Mouse (Mus musculus): ENCODE results near the gene Hnrnpul1. TPM values are rescaled to one million over a fixed set of nuclear protein-coding genes. Genes with fewer than 3 reads are reported as not detected.

Hnrnpul1 gene
- polyA plus RNA-seq, 1 experiment from 2014 or later = 74.2 TPM

GRCm38 (mm10) chr7:25781937-25782610 is 27.5 kb upstream of the Hnrnpul1 start:
- WGBS = 59% methylated on average over 11 of the region's 11 CpGs
- peak; percentile 68 for ATAC-seq (ENCODE audit: low FRiP score)
- Histone ChIP-seq H3K9ac (ENCODE audit: low read length) (peak overlapping the region; percentile 59), H3K27me3 (ENCODE audit: control insufficient read depth, insufficient read depth, low read length) (no peaks in the 10 kb centered on the region), H3K36me3 (ENCODE audit: control insufficient read depth, insufficient read depth, low read length) (no peaks in the 10 kb centered on the region), H3K4me2 (peak overlapping the region; percentile 50), H3K27ac (ENCODE audit: low read depth, low read length) (no peak overlapping the region), H3K4me1 (ENCODE audit: control insufficient read depth, insufficient read depth, low read length) (peaks cover 7% of the 10 kb centered on the region), H3K9me3 (ENCODE audit: control insufficient read depth, low read length) (no peaks in the 10 kb centered on the region), H3K4me3 (ENCODE audit: low read depth, low read length) (peak overlapping the region; percentile 22)
- DNase-seq (ENCODE audit: low spot score, missing footprints) = no peak

DNA sequence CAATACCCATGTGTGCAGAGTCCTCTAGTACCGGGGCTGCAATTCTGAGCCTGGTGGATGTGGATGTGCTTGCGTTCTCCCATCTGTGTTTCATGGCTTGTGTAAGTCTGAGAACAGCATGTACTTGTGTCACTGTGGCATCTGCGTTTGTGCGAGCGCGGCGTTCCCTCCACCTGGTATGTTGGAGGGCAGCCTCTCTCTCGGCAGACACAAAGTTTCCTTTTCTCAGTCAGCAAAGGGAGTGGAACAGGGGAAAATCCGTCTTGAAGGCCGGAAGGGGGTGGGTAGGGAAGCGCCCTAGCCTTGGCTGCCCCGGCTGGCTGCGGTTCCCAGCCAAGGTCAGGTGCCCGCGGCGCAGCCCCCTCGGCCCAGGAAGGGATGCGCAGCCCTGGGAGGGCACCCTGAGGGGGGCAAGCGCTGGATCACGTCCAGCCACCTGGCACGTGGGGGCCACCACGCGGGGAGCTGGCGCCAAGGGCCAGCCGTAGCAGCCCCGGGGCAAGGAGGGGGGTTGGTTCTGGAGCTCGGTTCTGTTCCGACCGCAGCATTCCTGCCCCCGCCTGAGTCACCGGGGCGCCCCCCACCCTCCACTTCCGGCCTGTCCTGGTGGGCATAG is 26.9 kb upstream of the Hnrnpul1 start:
- H3K9me3 ChIP-seq (ENCODE audit: control insufficient read depth, low read length) = no peaks in the 10 kb centered on the region
- WGBS = 13% methylated on average over 25 of the region's 33 CpGs
- no peak overlapping the region for H3K27ac ChIP-seq (ENCODE audit: low read depth, low read length)
- no peaks in the 10 kb centered on the region for H3K36me3 ChIP-seq (ENCODE audit: control insufficient read depth, insufficient read depth, low read length)
- H3K4me1 ChIP-seq (ENCODE audit: control insufficient read depth, insufficient read depth, low read length) = peaks cover 7% of the 10 kb centered on the region
- no peak for DNase-seq (ENCODE audit: low spot score, missing footprints)
- H3K9ac ChIP-seq (ENCODE audit: low read length) = peak overlapping the region; percentile 59
- H3K4me2 ChIP-seq = peak overlapping the region; percentile 50
- peak; percentile 57 for ATAC-seq (ENCODE audit: low FRiP score)
- peak overlapping the region; percentile 22 for H3K4me3 ChIP-seq (ENCODE audit: low read depth, low read length)
- no peaks in the 10 kb centered on the region for H3K27me3 ChIP-seq (ENCODE audit: control insufficient read depth, insufficient read depth, low read length)

DNA sequence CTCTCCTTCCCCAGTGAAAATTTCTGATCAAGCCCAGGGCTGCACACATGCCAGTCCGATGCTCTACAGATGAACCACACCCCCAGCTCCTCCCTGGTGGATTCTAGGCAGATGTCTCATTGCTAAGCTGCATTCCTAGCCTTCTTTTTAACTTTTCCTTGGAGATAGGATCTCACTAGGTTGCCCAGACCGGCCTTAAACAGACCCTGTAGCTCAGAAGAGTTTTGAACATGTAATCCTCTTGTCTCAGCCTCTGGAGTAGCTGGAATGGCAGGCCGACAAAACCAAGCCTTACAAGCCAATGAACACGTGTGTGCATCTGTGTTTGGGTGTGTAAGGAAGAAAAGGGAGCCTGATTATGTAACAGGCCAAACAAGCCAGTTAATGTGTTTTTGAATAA is 26.2 kb upstream of the Hnrnpul1 start:
- no peak overlapping the region for H3K4me2 ChIP-seq
- DNase-seq (ENCODE audit: low spot score, missing footprints) (no peak), ATAC-seq (ENCODE audit: low FRiP score) (no peak)
- no peak overlapping the region for H3K27ac ChIP-seq (ENCODE audit: low read depth, low read length)
- H3K9ac ChIP-seq (ENCODE audit: low read length) = no peak overlapping the region
- peaks cover 7% of the 10 kb centered on the region for H3K4me1 ChIP-seq (ENCODE audit: control insufficient read depth, insufficient read depth, low read length)
- WGBS = 19% methylated on average over 4 of the region's 4 CpGs
- no peaks in the 10 kb centered on the region for H3K27me3 ChIP-seq (ENCODE audit: control insufficient read depth, insufficient read depth, low read length)
- H3K9me3 ChIP-seq (ENCODE audit: control insufficient read depth, low read length) = no peaks in the 10 kb centered on the region
- no peak overlapping the region for H3K4me3 ChIP-seq (ENCODE audit: low read depth, low read length)
- no peaks in the 10 kb centered on the region for H3K36me3 ChIP-seq (ENCODE audit: control insufficient read depth, insufficient read depth, low read length)

GRCm38 (mm10) chr7:25780021-25780420 is 25.5 kb upstream of the Hnrnpul1 start:
- Histone ChIP-seq H3K9me3 (ENCODE audit: control insufficient read depth, low read length) (no peaks in the 10 kb centered on the region), H3K27ac (ENCODE audit: low read depth, low read length) (no peak overlapping the region), H3K36me3 (ENCODE audit: control insufficient read depth, insufficient read depth, low read length) (no peaks in the 10 kb centered on the region), H3K4me1 (ENCODE audit: control insufficient read depth, insufficient read depth, low read length) (peaks cover 7% of the 10 kb centered on the region), H3K9ac (ENCODE audit: low read length) (no peak overlapping the region), H3K4me3 (ENCODE audit: low read depth, low read length) (no peak overlapping the region), H3K27me3 (ENCODE audit: control insufficient read depth, insufficient read depth, low read length) (no peaks in the 10 kb centered on the region), H3K4me2 (no peak overlapping the region)
- DNase-seq (ENCODE audit: low spot score, missing footprints) (no peak), ATAC-seq (ENCODE audit: low FRiP score) (no peak)
- WGBS = 91% methylated on average over 5 of the region's 5 CpGs

GRCm38 (mm10) chr7:25768229-25768628 is 13.7 kb upstream of the Hnrnpul1 start:
- Histone ChIP-seq H3K27ac (ENCODE audit: low read depth, low read length) (no peak overlapping the region), H3K9ac (ENCODE audit: low read length) (no peak overlapping the region), H3K4me3 (ENCODE audit: low read depth, low read length) (no peak overlapping the region), H3K4me1 (ENCODE audit: control insufficient read depth, insufficient read depth, low read length) (no peaks in the 10 kb centered on the region), H3K4me2 (no peak overlapping the region), H3K27me3 (ENCODE audit: control insufficient read depth, insufficient read depth, low read length) (no peaks in the 10 kb centered on the region), H3K9me3 (ENCODE audit: control insufficient read depth, low read length) (no peaks in the 10 kb centered on the region), H3K36me3 (ENCODE audit: control insufficient read depth, insufficient read depth, low read length) (no peaks in the 10 kb centered on the region)
- 88% methylated on average over 5 of the region's 5 CpGs for WGBS
- no peak for DNase-seq (ENCODE audit: low spot score, missing footprints)
- no peak for ATAC-seq (ENCODE audit: low FRiP score)

- Histone ChIP-seq H3K4me2 (no peak overlapping the region), H3K27me3 (ENCODE audit: control insufficient read depth, insufficient read depth, low read length) (no peaks in the 10 kb centered on the region; the same call in 1 of the 2 replicates), H3K27ac (ENCODE audit: low read depth, low read length) (no peak overlapping the region), H3K36me3 (ENCODE audit: control insufficient read depth, insufficient read depth, low read length) (no peaks in the 10 kb centered on the region), H3K9me3 (ENCODE audit: control insufficient read depth, low read length) (no peaks in the 10 kb centered on the region), H3K9ac (ENCODE audit: low read length) (no peak overlapping the region), H3K4me3 (ENCODE audit: low read depth, low read length) (no peak overlapping the region), H3K4me1 (ENCODE audit: control insufficient read depth, insufficient read depth, low read length) (no peaks in the 10 kb centered on the region)
- WGBS = 88% methylated on average over 6 of the region's 6 CpGs
- ATAC-seq (ENCODE audit: low FRiP score) = no peak
- no peak for DNase-seq (ENCODE audit: low spot score, missing footprints)
Measured at GRCm38 (mm10) chr7:25766108-25766507, 11.6 kb upstream of the Hnrnpul1 start.

DNA sequence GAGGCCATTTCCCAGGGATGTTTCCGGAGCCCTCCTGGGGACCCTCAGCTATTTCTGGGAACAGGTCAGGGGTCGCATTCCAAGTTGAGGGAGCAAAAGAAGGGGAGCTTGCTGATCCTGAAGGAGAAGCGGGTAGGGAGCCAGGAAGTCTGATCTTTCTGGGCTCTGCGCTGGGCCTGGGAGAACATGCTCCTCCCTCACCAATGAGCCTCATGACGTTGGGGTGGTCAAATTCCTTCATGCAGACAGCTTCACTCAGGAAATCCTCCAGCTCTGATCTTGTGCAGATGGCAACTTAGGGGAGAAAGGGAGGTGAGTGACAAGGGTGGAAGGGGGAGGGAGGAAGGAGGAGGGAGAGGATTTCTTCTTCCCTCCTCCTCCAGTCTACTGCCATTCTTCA is 9.7 kb upstream of the Hnrnpul1 start:
- Histone ChIP-seq H3K9ac (ENCODE audit: low read length) (no peak overlapping the region), H3K27me3 (ENCODE audit: control insufficient read depth, insufficient read depth, low read length) (no peaks in the 10 kb centered on the region; the same call in 1 of the 2 replicates), H3K4me1 (ENCODE audit: control insufficient read depth, insufficient read depth, low read length) (no peaks in the 10 kb centered on the region), H3K4me2 (no peak overlapping the region), H3K9me3 (ENCODE audit: control insufficient read depth, low read length) (no peaks in the 10 kb centered on the region), H3K36me3 (ENCODE audit: control insufficient read depth, insufficient read depth, low read length) (no peaks in the 10 kb centered on the region), H3K4me3 (ENCODE audit: low read depth, low read length) (no peak overlapping the region), H3K27ac (ENCODE audit: low read depth, low read length) (no peak overlapping the region)
- DNase-seq (ENCODE audit: low spot score, missing footprints) = no peak
- WGBS = 55% methylated on average over 5 of the region's 5 CpGs
- ATAC-seq (ENCODE audit: low FRiP score) = no peak

DNA sequence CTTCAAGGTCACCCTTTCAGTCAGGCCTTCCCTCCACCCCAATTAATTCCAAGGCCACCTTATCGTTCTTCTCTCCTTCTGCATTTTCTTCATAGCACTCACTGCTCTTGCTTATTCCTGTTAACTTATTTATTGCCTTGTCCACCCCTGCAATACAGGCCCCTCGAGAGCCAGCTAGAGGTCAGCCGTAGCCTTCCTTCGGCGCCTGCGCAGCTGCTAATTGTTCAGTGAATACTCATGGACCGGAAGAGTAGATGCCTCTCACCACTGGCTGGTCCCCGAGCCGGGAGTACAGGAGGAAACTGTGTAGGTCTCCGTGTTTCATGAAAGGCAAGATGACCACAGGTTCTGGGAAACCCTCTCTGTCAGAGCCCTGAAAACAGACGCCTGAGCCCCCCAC is 9.1 kb upstream of the Hnrnpul1 start:
- 74% methylated on average over 11 of the region's 11 CpGs for WGBS
- Histone ChIP-seq H3K9me3 (ENCODE audit: control insufficient read depth, low read length) (no peaks in the 10 kb centered on the region), H3K4me1 (ENCODE audit: control insufficient read depth, insufficient read depth, low read length) (no peaks in the 10 kb centered on the region), H3K9ac (ENCODE audit: low read length) (no peak overlapping the region), H3K36me3 (ENCODE audit: control insufficient read depth, insufficient read depth, low read length) (no peaks in the 10 kb centered on the region), H3K4me2 (no peak overlapping the region), H3K27ac (ENCODE audit: low read depth, low read length) (no peak overlapping the region), H3K27me3 (ENCODE audit: control insufficient read depth, insufficient read depth, low read length) (no peaks in the 10 kb centered on the region; the same call in 1 of the 2 replicates), H3K4me3 (ENCODE audit: low read depth, low read length) (no peak overlapping the region)
- DNase-seq (ENCODE audit: low spot score, missing footprints) (no peak), ATAC-seq (ENCODE audit: low FRiP score) (no peak)

- H3K4me2 ChIP-seq = no peak overlapping the region
- H3K27ac ChIP-seq (ENCODE audit: low read depth, low read length) = no peak overlapping the region
- WGBS = 89% methylated on average over 10 of the region's 10 CpGs
- no peaks in the 10 kb centered on the region for H3K4me1 ChIP-seq (ENCODE audit: control insufficient read depth, insufficient read depth, low read length)
- ATAC-seq (ENCODE audit: low FRiP score) (no peak), DNase-seq (ENCODE audit: low spot score, missing footprints) (no peak)
- no peak overlapping the region for H3K9ac ChIP-seq (ENCODE audit: low read length)
- no peaks in the 10 kb centered on the region for H3K9me3 ChIP-seq (ENCODE audit: control insufficient read depth, low read length)
- H3K36me3 ChIP-seq (ENCODE audit: control insufficient read depth, insufficient read depth, low read length) = no peaks in the 10 kb centered on the region
- H3K4me3 ChIP-seq (ENCODE audit: low read depth, low read length) = no peak overlapping the region
- H3K27me3 ChIP-seq (ENCODE audit: control insufficient read depth, insufficient read depth, low read length) = no peaks in the 10 kb centered on the region; the same call in 1 of the 2 replicates
Measured at GRCm38 (mm10) chr7:25761354-25761753, 6.8 kb upstream of the Hnrnpul1 start.
